Mouse (Mus musculus) macrophage (primary cell): ENCODE data around the gene Zmiz2. TPM values are rescaled to one million over a fixed set of nuclear protein-coding genes. Genes with fewer than 3 reads are reported as not detected.
A peak's percentile ranks its signal among the peaks of the same experiment; 100 is the strongest.
"Not testable (repeated sequence)": the region's sequence is repeated elsewhere in the genome, so short reads cannot be mapped to it uniquely, and the experiment has no call there.

Source experiments
- H3K27ac ChIP-seq: fragments of 350-480 bp; formaldehyde crosslinking; 2 replicates; pipeline ENCODE4 v1.9.0; 2021
- H3K36me3 ChIP-seq: fragments of 350-480 bp; formaldehyde crosslinking; 2 replicates; pipeline ENCODE4 v1.9.0; 2021; ENCODE audit errors: inconsistent target
- H3K4me3 ChIP-seq: fragments of 350-480 bp; formaldehyde crosslinking; 2 replicates; pipeline ENCODE4 v1.9.0; 2021; ENCODE audit errors: inconsistent target
- H3K79me2 ChIP-seq: fragments of 350-480 bp; formaldehyde crosslinking; 2 replicates; pipeline ENCODE4 v1.9.0; 2021; ENCODE audit errors: inconsistent target
- WGBS: methylation state at CpG from one replicate; pipeline ENCODE4 v1.1.7; 2026; ENCODE audit warnings: inconsistent platforms; ENCODE audit not compliant: missing documents; 5-methylcytosine and 5-hydroxymethylcytosine counted together
- polyA plus RNA-seq: library from polyadenylated mRNA; stranded (reverse); fragments of 250-400 nt; gene quantifications from 3 replicates; pipeline ENCODE4 v1.2.4, GENCODE M21; 2018; ENCODE audit warnings: inconsistent platforms

The Zmiz2 gene
- polyA plus RNA-seq, 1 experiment from 2014 or later = 48.1 TPM

- H3K27ac ChIP-seq = no peak overlapping the region
- H3K79me2 ChIP-seq = no peaks in the 10 kb centered on the region
- 48% methylated on average over 14 of the region's 14 CpGs for WGBS
- H3K36me3 ChIP-seq = peaks cover 42% of the 10 kb centered on the region
- no peak overlapping the region for H3K4me3 ChIP-seq
Measured at GRCm38 (mm10) chr11:6406251-6407161, 17.6 kb downstream of the Zmiz2 start.

DNA sequence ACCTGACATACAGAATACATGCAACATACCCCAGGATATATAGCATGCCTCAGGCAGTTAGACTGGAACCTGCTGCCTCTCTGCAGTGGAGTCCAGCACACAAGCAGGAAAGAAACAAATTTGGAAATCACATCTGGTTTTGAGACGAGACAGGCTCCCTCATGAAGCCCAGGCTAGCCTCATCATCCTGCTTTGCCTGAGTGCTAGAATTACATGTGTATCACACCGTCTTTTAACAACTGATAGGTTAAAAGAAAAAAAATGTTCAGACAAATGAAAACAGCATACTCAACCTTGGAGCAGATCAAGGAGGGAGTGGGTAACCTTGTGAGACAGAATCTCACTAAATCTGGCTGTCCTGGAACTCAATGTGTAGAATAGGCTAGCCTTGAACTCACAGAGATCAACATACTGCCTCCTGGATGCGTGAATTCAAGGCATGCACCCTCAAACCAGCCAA, 18.3 kb downstream of the Zmiz2 start:
- H3K36me3 ChIP-seq = peaks cover 35% of the 10 kb centered on the region
- H3K27ac ChIP-seq = no peak overlapping the region
- 86% methylated on average over 3 of the region's 3 CpGs for WGBS
- no peaks in the 10 kb centered on the region for H3K79me2 ChIP-seq
- H3K4me3 ChIP-seq = no peak overlapping the region

DNA sequence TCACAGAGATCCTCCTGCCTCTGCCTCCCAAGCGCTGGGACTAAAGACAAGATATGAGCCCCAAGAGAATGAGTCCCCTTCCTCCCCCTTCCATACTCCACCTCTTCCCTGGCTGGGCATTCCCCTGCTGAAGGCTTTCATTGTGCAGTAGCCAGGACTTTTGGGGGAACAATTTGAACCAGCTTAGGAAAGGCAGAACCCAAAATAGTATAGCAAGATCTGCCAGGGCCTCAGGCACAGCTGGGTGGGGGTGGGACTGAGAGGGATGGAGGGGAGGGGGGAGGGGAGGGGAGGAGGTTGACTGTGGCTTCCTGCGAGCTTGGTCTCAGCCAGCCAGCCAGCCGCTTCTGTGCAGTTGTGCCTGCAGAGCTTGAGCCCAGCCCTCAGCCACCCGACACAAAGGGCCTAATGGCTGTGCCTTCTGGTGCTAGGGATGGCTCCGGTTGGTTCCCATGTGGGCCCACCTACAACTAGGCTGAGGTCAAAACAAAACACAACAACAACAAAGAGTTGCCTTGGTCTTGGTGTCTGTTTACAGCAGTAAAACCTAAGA, 21.3 kb downstream of the Zmiz2 start:
- Histone ChIP-seq H3K79me2 (no peaks in the 10 kb centered on the region), H3K27ac (no peak overlapping the region), H3K36me3 (peaks cover 6% of the 10 kb centered on the region; the same call in 1 of the 2 replicates), H3K4me3 (no peak overlapping the region)
- 53% methylated on average over 3 of the region's 5 CpGs for WGBS

DNA sequence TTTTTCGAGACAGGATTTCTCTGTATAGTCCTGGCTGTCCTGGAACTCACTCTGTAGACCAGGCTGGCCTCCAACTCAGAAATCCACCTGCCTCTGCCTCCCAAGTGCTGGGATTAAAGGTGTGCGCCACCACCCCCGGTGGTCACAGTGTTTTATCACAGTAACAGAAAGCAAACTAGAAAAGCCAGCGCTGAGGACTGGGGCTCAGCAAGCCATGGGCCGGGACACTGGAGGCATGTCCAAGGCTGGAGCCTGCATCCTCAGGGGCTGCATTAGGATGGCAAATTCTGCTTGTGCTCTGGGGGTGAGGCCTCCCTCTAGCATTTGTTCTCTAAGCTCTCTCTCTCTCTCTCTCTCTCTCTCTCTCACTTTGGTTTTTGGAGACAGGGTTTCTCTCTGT, 21.9 kb downstream of the Zmiz2 start:
- not testable (repeated sequence) for H3K4me3 ChIP-seq, H3K36me3 ChIP-seq, H3K79me2 ChIP-seq, H3K27ac ChIP-seq
- 78% methylated on average over 5 of the region's 5 CpGs for WGBS

DNA sequence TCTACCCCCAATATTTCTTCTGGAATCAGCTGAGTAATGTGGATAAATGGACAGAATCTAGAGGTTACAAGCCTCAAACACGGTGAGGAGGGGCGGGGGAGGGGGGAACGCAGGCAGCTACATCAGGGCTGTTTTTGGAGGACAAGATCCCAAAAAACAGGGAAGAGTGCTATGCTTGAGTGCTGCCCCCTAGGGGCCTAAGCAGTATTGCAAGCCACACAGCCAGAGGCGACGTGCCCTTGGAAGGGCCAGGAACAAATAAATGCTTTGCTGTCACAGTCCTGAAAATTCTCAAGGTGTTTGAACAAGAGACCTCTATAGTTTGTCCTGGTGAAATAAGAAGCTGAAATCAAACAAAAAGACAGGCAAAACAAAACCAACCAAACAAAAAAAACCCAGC, 22.8 kb downstream of the Zmiz2 start:
- no peak overlapping the region for H3K27ac ChIP-seq
- peaks cover 6% of the 10 kb centered on the region for H3K79me2 ChIP-seq
- 8% methylated on average over 5 of the region's 5 CpGs for WGBS
- no peak overlapping the region for H3K4me3 ChIP-seq
- H3K36me3 ChIP-seq = no peaks in the 10 kb centered on the region

DNA sequence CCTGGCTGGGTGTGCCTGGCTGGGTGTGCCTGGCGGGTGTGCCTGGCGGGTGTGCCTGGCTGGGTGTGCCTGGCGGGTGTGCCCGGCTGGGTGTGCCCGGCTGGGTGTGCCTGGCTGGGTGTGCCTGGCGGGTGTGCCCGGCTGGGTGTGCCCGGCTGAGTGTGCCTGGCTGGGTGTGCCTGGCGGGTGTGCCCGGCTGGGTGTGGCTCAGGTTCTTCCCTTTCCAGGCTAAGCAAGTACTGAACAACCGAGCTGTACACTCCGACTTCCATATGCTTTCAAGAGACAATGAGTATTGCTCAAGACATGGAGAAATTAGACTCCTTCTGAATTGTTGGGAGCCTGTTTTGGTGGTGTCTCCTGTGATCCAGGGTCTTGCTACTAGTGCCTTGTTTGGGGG, 24.4 kb downstream of the Zmiz2 start:
- WGBS = 96% methylated on average over 6 of the region's 12 CpGs
- H3K4me3 ChIP-seq = no peak overlapping the region
- peaks cover 1% of the 10 kb centered on the region; the same call in 1 of the 2 replicates for H3K36me3 ChIP-seq
- H3K27ac ChIP-seq = no peak overlapping the region
- peaks cover 22% of the 10 kb centered on the region for H3K79me2 ChIP-seq

DNA sequence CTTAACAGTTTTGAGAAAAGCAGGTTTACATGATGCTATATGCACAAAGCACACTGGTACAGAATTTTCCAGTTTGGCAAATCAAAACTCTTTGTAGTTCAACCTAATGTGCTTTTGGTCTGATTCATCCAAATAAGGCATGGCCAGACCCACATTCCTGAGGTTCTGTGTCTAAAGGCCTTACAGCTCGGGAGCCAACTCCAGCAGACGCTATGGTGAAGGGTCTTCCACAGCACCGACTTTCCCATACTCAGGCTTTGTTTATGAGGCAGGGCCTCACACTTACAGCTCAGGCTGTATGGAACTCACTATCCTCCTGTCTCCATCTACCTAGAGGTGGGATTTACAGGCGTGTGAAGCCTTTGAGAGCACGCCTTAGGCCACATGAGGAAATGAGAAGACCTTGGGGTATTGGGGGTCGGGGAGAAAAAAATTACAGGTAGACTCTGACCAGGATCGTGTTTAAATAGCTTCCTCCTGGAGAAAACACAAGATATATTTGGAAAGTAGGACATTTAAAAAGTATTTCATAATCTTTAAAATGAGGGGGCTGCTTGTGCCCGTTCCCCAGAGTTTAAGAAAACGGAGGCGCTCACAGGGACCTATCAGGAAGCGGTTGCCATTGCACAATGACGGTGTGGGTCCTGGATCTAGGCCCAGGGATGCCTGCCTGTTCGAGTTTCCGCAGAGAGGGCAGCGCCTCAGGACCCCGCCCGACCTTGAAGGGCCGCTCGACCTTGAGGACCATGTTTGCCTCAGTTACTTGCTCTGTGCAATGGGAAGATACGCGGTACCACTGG, 26.1 kb downstream of the Zmiz2 start, which contains the start of gene Ppia:
Gene Ppia (plus strand): TSS at position 693 of the 800 bp plus-strand sequence.
- peak within 1 kb of the TSS; percentile 75 for H3K4me3 ChIP-seq
- H3K36me3 ChIP-seq = peaks cover 14% of the 10 kb centered on the region; the same call in 1 of the 2 replicates
- peak within 1 kb of the TSS; percentile 94 for H3K27ac ChIP-seq
- H3K79me2 ChIP-seq = peaks cover 28% of the 10 kb centered on the region
- 11% methylated on average over 21 of the region's 21 CpGs for WGBS

DNA sequence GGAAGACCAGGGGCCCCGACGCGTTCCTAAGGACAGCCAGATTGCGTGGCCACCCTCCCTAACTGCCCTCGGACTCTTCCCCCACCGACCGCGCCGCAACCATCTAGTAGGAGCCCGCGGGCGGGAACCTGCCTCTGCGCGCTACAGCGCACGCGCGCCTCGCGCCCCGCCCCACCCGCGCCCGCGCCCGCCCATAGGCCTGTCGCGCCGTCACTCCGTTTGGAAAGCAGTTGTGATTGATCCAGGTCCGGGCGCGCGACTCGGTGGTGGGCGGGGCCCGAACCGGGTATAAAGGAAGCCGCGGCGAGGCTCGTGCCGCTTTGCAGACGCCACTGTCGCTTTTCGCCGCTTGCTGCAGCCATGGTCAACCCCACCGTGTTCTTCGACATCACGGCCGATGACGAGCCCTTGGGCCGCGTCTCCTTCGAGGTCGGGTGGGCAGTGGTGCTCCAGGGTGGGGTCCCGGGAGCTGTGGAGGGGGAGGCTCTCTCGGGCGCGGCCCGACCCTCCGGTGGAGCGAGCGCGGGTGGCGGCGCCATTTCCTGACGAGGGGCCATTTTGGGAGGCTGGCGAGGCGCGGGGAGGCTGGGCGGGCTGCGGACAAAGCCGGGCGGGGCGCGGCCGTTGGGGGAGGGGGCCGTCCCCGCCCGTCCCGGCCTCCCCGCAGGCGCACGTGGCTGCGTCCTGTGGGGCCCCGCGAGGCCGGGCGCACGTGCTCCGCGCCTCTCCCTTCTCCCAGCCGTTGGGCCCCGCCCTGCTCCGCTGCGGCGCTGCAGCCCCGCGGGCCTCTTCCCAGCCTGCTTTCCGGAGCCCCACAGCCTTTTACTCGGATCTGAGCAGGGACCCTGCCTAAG, 26.9 kb downstream of the Zmiz2 start:
- Histone ChIP-seq H3K27ac (peak overlapping the region; percentile 94), H3K79me2 (peaks cover 28% of the 10 kb centered on the region), H3K36me3 (peaks cover 17% of the 10 kb centered on the region; the same call in 1 of the 2 replicates), H3K4me3 (peak overlapping the region; percentile 75)
- WGBS = under 1% methylated on average over 95 of the region's 102 CpGs

- Histone ChIP-seq H3K27ac (peak overlapping the region; percentile 94), H3K36me3 (peaks cover 17% of the 10 kb centered on the region; the same call in 1 of the 2 replicates), H3K4me3 (peak overlapping the region; percentile 75), H3K79me2 (peaks cover 28% of the 10 kb centered on the region)
- WGBS = 1% methylated on average over 30 of the region's 30 CpGs
Measured at GRCm38 (mm10) chr11:6416405-6417034, 27.6 kb downstream of the Zmiz2 start.

GRCm38 (mm10) chr11:6417069-6417468, 28.2 kb downstream of the Zmiz2 start:
- H3K4me3 ChIP-seq = peak overlapping the region; percentile 75
- H3K36me3 ChIP-seq = peaks cover 17% of the 10 kb centered on the region; the same call in 1 of the 2 replicates
- peak overlapping the region; percentile 94 for H3K27ac ChIP-seq
- peaks cover 28% of the 10 kb centered on the region for H3K79me2 ChIP-seq
- 12% methylated on average over 2 of the region's 2 CpGs for WGBS

GRCm38 (mm10) chr11:6417490-6417889, 28.6 kb downstream of the Zmiz2 start:
- Histone ChIP-seq H3K27ac (peak overlapping the region; percentile 94), H3K79me2 (peaks cover 28% of the 10 kb centered on the region), H3K36me3 (peaks cover 17% of the 10 kb centered on the region; the same call in 1 of the 2 replicates), H3K4me3 (peak overlapping the region; percentile 75)

GRCm38 (mm10) chr11:6418751-6419150, 29.9 kb downstream of the Zmiz2 start:
- Histone ChIP-seq H3K79me2 (peaks cover 28% of the 10 kb centered on the region), H3K4me3 (no peak overlapping the region), H3K27ac (no peak overlapping the region), H3K36me3 (peaks cover 17% of the 10 kb centered on the region; the same call in 1 of the 2 replicates)
- 91% methylated on average over 5 of the region's 5 CpGs for WGBS

DNA sequence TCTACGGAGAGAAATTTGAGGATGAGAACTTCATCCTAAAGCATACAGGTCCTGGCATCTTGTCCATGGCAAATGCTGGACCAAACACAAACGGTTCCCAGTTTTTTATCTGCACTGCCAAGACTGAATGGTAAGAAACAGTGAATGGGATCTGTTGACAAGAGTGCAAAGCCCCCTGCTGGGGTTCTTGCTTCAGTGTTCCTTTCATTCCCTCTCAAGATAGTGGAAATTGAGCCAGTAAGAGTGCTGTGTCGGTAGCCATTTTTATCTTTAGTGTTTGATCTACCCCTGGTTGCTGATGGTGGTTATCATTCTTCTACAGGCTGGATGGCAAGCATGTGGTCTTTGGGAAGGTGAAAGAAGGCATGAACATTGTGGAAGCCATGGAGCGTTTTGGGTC, 30.3 kb downstream of the Zmiz2 start:
- H3K36me3 ChIP-seq = peaks cover 17% of the 10 kb centered on the region; the same call in 1 of the 2 replicates
- WGBS = 66% methylated on average over 2 of the region's 4 CpGs
- H3K79me2 ChIP-seq = peaks cover 28% of the 10 kb centered on the region
- H3K27ac ChIP-seq, H3K4me3 ChIP-seq: not testable (repeated sequence)
